Mouse (Mus musculus) bone marrow, adult 2 months (tissue): Measurements from ENCODE around the gene Il1rapl2.

ENCODE experiments used
- CTCF ChIP-seq: fragments of 200-500 bp; IDR thresholded peaks from 2 replicates; pipeline ENCODE4 v1.5.1; 2011; ENCODE audit warnings: low read length, control low read depth; ENCODE audit not compliant: control insufficient read depth, insufficient read depth
- POLR2A ChIP-seq: fragments of 200-500 bp; IDR thresholded peaks from 2 replicates; pipeline ENCODE4 v1.6.1; 2011; ENCODE audit warnings: low read depth, mild to moderate bottlenecking, control low read depth, low read length, borderline replicate concordance; ENCODE audit not compliant: control insufficient read depth

GRCm38 (mm10) chrX:137570321-137571195, at the start of gene Il1rapl2:
- TF ChIP-seq CTCF (no peak), POLR2A (no peak)
